Mouse (Mus musculus) right cerebral cortex, postnatal 14 days (tissue): Measurements from ENCODE around the gene 2200002D01Rik.
"Not testable (repeated sequence)": the region's sequence is repeated elsewhere in the genome, so short reads cannot be mapped to it uniquely, and the experiment has no call there.

Experiments
- DNase-seq: peaks from one replicate; pipeline ENCODE4 v3.0.0; 2022

Gene 2200002D01Rik

DNA sequence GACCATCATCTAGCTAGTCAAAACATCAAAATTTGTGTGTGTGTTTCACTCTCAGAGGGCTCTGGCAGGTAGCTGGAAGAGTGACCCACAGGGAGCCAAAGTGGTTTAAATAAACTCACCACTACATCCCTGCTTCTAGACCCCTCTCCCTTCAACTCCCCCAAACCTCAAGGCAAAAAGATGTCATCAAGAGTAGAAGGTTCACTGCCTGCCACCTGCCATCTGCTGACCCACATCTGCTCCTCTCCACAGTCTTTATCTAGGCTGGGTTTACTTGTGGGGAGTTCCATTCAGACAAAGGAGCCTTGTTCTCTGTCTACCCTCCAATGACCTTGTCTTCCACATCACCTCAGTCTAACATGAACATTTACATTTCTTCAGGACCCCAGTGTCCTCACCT is 31.0 kb upstream of the 2200002D01Rik start:
- DNase-seq: no peak

DNA sequence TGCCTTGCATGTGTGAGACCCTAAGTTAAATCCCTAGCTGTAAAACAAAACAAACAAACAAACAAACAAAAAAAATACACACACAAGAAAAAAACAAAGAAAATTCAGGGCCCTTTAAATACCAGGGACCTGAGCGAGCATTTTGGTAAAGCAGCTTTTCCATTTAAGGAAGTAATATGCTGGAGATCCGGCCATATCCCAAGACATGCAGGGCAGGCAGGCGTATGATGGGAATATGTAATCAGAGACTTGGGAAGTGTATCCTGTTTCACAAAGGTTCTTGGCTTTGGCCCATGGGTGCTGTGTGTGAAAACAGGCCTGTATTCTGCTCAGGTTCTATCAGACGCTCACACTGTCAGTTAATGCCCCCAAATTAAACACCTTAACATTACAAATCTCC is 29.2 kb upstream of the 2200002D01Rik start:
- DNase-seq: no peak

DNA sequence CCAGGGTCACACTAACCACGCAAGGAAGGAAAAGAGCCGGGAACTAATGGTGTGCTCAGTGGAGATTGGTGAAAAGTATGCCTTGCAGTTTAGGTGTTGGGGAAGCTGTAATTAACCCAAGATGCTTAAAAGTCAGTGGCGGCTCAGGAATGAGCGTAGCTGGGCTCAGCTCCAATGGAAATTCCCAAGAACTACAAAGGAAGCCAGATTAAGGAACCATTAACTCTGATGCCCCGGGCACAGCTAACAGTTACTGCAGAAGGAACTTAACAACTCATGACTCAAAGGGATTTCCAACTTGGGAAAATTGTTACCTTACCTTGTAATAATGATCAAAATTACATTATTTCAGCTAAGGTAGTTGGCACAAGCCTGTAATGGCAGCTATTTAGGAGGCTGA is 28.4 kb upstream of the 2200002D01Rik start:
- no peak for DNase-seq

DNA sequence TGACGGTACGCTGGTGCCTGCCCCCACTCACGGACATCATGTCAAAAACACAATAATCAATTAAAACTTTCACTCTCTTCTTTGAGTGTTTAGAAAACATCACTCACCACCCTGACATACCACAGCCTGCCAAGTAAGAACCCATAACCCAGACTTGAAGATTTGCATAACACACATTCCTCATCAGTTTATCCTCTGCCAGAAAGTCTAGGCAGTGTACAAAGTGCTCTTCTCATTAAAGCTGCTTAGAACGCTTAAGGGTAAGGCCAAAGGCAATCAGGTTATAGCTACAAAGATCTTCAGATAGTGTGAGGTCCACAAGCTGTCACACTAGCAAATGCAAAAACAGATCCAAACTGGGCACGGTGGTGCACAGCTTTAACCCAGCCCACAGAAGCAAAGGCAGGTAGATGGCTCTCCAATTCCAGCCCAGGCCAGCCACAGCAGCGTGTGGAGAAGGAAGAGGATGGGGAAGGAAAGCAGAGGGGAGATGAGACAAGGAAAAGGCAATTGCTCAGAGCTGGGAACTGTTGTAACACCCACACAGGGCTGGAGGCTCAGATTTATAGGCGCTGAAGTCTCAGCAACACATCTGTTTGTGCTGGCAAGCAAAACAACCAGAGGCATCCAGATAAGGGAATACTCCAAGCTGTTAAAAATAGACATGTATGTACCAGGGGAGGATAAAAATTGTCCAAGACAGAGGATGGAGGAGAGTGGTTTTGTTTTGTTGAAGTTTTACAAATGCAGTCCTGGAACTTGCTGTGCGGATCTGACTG is 23.6 kb upstream of the 2200002D01Rik start:
- no peak for DNase-seq

DNA sequence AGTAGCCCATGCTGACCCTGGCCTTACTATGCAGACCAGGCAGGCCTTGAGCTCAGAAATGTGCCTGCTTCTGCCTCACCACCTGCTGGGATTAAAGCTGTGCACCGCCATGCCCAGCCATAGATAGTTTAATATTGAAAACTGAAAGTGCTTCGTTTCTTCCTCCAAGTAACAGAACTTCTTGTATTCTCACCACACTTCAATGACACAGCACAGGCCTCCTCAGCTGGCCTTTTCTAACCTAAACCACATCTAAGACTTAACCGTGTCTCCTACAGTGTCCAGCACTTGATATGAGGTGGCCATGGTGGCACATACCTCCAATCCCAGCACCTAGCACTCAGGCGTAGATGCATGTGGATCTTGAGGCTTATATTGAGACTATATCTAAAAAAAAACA is 22.2 kb upstream of the 2200002D01Rik start:
- no peak for DNase-seq

DNA sequence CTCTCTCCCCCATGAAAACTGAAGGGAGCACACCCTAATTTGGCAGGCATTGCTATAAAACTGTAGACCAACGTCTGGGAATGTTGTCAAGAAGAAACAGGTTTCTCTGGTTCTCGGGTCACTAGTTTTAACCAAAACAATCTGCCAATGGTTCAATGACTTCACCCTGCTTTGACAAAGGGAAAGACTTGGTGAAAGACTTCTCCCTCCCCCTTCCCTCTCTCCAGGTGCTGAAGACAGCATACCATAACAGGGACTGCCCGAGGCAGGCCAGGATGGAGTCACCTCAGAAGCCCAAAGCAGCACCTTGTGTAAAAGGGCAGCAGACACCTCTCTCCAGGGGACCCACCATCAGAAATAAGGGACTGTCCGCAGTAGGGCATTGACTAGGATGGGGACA is 18.7 kb upstream of the 2200002D01Rik start:
- DNase-seq: no peak

DNA sequence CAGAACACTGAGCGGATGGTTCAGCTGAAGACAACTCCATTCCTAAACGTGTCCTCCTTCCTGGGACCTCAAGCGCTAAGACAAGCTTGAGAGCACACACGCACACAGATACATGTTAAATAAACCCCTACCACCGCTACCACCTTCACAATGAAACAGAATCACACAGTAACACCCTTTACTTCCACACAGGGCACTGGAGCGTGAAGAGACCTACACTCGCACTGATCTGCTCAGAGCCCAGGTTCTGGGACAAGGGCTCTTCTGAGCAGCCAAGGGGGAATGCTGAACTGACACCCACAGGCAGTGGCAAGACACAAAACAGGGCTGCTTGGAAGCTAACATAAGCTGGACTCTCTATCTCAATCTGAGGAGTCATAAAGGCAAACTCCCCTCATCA is 17.4 kb upstream of the 2200002D01Rik start:
- no peak for DNase-seq

DNA sequence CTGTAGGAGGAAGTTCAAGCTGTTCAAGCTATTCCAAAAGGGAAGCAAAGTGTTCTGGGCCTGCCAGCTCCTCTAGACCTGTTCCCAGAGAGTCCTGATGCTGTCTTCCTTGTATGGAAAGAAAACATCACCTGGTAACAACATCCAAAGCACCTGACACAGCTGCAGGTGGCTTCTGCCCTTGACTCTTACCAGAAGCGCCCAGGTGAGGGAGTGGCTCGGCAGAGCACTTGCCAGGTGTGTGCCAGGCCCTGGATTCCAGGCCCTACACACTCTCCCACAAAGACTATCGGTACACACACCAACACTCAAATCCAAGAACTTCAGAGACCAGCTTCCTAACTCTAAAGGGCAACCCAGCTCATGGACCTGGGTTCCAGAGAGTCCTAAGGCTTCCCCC is 15.6 kb upstream of the 2200002D01Rik start:
- no peak for DNase-seq

DNA sequence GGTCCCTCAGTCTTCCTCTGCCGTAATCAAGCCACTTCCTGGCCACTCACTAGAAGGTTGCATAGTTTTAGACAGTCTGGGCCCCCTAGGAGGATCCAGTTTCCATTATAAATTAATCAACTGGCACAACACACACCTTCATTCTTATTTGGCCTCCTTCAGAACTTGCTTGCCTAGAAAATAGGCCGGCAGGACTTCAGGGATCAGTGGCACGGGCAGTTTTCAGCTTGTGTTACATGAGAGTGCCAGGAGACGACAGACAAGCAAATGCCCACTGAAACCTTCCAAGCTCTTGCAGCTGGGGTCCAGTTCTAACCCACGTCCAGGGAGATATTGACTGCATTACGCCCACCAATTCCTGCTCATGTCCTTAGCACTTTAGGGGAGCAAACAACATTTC is 13.9 kb upstream of the 2200002D01Rik start:
- no peak for DNase-seq

DNA sequence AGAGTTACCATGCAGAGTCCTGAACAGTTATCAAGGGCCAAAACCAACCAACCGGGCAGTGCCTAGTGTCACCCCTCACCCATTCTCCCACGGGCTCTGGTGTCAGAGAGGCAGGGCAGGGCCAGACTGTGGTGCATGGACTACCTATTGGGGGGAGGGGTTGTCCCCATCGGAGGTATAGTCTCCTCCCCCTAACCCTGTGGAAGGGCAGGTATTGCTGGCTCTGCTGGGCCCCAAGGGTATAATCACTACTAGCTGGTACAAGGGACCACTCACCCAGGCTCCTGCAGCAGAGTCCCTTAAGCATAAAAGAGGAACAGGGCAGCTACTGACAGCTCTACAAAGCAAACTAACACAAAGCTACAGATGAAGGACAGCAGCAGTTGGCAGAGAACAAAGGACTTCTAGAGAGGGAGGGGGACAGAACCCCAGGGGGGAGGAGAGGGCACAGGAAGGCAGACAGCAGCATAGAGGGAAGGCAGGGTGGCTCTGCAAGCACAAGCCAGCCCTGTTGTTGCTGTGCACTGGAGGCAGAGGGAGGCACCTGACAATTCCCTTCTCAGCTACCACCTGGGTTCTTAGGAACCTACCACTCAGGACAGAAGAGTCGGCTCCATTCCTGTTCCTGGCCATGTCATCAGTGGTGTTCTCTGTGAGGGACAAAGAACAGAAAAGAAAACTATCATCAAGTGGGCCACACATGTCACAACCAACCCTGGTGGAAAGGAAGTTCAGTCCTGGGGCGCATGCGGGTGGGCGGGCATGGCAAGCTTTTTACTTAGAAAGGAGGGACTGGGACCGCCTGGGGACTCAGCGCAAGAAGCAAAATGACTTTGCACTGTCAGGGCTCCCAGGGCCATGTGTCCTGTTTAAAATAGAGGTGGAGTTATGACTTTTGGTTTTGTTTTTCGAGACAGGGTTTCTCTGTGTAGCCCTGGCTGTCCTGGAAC is 11.8 kb upstream of the 2200002D01Rik start:
- no peak for DNase-seq

DNA sequence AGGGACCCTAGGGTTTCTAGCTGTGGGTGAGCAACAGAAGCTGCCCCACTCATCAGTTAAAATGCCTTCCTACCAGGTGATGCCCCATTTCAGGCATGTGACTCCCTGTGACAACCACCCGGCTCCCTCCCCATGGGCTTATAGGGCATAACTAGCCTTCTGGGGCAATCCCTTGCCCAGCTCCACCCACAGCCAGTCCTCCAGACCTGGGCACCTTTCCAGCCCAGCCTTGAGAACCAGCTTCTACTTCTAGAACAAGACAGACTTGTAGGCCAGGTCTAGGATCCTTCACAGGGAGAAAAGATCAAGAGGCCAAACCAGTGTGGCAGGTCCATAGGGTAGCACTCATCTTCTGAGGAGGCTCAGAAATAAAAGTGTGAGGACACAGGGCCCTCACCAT is 9.1 kb upstream of the 2200002D01Rik start:
- DNase-seq: no peak

DNA sequence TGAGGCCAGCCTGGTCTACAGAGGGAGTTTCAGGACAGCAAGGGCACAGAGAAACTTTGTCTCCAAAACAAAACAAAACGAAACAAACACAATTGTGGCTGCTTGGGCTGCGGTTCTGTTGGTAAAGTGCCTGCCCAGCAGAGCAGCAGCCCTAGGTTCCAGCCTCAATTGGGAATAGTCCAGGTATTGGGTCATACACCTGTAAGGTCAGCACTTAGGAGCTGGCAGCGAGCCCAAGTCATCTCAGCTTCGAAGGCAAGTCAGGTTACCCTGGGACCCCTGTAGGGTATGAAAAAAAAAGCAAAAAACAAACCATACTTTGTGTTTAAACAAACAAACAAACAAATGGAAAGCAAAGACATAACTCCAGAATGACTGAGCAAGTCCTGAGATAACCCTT is 7.6 kb upstream of the 2200002D01Rik start:
- DNase-seq: no peak

DNA sequence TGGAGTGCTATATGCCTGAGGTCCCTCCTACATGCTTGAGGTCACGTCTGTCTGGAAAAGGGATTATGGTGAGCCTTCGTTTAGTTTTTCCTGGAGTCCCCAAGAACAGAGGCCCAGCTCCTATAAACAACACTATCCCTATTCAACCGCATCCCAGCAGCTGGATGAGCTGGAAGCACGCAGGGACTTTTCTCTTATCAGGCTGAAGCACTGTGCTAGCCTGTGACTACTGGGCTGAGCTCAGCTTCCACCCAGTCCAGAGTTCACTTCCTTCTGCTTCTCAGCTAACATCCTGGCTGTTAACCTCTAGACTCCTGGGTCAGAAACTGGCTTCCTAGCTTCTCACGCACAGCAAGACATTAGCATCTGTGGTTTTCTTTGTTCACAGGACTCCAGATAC is 5.6 kb upstream of the 2200002D01Rik start:
- no peak for DNase-seq

DNA sequence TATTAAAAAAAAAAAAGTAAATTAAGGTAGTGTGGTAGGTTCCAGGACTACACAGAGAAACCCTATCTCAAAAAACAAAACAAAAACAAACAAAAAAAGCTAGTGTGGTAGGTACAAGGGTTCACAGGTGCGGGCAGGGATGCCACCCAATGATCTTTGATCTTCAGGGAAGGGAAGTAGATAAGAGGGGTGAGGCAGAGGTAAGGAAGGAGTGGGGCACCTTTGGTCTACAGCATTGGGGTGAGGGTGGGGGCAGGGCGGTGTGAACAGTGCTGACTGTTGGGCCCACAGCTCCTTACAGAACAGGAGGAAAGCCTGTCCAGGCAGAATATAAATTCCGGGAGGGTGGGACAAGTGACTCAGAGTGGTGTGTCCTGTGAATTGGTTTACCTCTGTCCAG is 2.9 kb upstream of the 2200002D01Rik start:
- no peak for DNase-seq

DNA sequence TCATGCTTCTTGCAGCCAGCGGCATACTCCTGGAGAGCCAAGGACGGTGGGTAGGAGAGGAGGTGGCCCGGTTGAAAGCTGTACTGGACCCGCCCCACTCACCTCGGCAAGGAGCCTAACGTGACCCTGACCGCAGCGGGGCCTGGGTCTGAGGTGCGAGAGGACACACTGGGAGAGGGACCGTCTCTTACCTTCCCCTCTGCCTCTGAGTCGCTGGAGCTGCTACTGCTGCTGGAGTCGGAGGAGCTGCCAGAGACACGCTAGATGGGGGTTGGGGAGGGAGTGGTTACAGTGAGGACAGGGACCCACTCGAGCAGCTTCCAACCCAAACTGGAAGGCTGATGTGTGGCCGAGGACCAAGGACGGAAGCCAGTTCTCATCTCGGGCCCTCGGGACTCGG is 560 bp downstream of the 2200002D01Rik start:
- no peak for DNase-seq

DNA sequence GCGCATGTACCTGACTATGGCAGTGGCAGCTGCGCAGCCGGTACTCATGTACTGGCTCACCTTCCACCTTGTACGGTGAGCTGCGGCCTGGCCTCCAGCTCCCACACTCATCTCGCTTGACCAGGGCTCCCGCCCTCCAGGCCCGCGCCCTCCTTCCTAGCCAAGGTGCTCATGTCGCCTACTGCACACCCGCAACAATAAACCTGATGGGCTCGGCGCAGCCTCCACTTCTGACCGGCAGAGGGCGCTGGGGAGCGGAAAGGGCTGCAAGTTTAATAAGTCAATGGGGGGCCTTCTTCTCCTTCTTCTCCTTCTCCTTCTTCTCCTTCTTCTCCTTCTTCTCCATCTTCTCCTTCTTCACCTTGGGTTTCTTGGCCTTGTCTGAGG is 959 bp downstream of the 2200002D01Rik start:
- DNase-seq: peak; percentile 70

DNA sequence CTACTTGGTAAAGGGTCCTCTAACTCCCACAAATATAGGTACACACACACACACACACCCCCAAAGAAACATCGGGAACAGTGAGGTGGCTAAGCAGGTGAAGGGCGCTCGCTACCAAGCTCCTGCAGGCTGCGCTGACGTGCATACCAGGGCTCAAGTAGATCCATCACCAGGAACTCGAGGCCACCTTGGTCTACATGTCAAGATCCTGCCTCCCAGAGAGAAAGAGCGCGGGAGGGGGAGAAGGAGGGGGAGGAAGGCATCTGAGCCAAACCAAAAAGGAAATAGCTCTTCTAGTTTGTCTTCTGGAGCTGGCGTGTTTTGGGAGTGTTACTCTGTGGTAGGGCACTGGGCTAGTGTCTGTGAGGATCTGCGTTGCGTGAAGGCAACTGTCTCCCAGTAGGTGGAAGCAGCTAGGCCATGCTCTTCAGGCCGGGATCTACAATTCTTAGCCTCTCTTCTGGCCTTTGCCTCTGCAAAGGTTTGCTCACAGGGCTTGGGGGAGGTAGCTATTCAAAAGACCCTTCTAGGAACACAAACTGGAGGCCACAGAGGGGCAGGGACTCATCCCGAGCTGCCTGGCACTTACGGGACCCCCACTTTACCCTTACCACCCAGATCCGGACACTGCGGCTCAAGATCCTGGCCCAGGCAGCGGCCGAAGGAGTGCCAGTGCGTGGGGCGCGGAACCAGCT is 1.5 kb downstream of the 2200002D01Rik start:
- no peak for DNase-seq

DNA sequence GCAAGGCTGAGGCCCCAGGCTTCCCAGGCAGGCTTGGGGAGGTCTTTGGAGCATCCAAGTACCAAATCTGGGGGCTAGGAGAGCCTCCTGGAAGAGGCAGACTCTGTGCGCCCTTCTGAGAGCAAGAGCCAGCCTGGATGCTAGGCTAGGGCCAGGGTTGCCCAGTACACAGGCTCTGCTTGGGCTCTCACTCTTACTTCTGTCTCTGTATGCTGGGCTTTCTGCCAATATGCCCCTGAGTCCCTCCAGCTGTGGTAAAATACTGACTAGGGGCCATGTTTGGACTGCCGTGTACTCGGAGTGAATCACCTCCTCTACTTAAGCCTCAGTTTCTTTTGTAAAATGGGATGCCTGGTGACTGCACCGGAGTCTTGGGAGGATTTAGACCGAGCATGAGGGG is 2.3 kb downstream of the 2200002D01Rik start:
- no peak for DNase-seq

DNA sequence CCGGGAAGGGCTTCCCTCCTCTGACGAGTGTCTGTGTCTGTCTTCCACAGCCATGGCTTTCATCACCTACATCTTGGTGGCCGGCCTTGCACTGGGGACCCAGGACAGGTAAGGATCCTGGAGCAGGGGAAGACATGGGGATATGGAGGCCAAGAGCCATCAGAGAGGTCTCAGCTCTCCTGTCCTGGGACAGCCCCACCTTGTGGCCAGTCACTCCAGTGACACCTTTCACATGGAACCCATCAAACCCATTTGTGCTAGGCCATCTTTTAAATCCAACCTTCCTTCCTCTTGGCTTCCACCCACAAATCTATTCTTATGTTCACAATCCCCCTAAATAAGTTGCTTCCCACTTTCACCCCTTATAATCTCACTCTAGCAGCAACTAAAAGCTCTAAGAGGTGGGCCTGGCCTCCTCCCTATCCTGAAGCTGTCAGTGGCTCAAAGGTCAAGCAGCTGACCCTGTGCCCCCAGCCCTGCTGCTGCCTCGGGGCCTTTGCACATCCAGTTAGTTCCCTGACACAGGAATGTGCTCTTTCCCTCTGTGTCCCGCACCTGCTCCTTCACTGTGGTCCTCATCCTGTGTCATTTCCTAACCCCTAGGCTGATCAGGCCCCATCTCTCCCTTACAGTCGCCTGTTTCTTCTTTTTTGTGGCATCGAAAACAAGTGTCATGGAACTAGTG is 3.4 kb downstream of the 2200002D01Rik start:
- no peak for DNase-seq

DNA sequence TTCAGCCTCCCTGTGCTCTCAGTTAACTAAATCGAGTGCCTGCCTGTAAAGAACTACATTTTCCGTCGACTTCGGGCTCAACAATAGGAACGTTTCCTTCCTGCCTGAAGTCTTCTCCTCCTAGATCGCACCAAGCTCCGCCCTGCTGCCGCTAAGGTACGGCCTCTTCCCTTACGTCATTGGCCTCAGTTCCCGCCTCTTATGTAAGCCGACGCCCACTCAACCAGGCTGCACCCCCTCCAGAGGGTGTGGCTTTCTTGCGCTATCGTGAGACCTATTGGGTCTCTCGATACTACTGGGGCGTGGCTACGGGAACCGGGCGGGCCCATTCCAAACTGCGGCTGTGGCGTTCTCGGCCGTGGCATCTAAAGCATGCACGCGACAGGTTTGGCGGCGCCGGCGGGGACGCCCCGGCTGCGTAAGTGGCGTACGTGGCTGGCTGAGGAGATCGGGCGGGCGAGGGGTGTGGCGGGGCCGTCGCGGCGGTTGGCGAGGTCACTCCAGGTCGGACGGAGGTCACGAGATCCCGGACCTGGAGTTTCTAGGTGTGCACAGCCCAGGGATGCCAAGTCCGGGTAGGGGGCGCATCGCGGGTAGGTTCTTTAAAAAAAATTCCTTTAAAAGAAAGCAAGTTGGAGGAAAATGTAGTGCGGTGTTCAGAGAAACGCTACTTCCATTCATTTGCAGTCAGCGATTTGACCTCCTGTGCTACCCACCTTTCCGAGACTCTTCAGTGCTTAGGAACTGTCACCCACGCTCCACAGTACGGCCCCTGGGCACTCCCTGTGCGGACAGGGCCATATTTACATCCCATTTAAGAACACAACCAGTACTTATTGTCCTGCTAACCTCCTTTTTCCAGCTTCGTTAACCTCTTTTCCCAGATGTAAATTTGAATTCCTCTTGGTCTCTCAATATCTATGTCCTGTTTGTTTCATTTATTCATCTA is 10.0 kb downstream of the 2200002D01Rik start, which contains the start of gene Yif1b:
Yif1b (plus strand) TSS at position 311 of the 949 bp plus-strand sequence.
- peak; percentile 97 for DNase-seq

DNA sequence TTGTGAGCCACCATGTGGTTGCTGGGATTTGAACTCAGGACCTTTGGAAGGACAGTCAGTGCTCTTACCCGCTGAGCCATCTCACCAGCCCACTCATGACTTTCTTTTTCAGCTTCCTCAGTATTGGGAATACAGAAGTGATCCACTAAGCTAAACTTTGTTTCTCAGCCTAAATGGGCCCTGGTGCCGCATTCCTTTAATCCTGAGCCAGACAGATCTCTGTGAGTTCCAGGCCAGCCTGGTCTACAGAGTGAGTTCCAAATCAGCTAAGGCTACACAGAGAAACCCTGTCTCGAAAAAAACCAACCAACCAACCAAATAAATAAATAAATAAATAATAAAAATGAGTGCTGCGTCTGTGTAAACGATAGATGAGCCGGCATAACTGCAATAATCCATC is 10.7 kb downstream of the 2200002D01Rik start:
- DNase-seq: not testable (repeated sequence)

DNA sequence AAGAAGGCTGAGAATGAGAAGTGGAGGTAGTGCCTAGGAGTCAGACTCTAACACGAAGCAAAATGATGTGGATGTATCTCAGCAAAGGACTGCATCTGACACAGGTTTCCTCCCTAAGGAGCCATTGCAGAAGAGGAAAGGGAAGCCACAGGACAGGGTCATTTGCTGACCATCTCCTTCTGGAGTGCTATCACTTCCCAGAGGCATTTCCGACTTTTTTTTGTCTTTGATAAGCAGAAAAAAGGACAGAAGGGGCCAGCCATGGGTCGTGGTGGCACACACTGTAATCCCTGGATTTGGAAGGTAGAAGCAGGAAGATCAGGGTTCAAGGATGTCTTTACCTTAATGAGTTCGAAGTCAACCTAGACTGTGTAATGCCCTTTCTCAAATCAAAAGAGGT is 11.7 kb downstream of the 2200002D01Rik start:
- DNase-seq: no peak
